Mouse (Mus musculus): Measurements from ENCODE around the gene Itpr2. TPM values are rescaled to one million over a fixed set of nuclear protein-coding genes. Genes with fewer than 3 reads are reported as not detected.

The Itpr2 gene
- total RNA-seq, 2 experiments from 2014 or later: 23.3 to 31.0 TPM

GRCm38 (mm10) chr6:146083056-146083961, 418.7 kb downstream of the Itpr2 start:
- DNase-seq: no peak
- intact Hi-C loops (cut with DNase I): no loop called here

DNA sequence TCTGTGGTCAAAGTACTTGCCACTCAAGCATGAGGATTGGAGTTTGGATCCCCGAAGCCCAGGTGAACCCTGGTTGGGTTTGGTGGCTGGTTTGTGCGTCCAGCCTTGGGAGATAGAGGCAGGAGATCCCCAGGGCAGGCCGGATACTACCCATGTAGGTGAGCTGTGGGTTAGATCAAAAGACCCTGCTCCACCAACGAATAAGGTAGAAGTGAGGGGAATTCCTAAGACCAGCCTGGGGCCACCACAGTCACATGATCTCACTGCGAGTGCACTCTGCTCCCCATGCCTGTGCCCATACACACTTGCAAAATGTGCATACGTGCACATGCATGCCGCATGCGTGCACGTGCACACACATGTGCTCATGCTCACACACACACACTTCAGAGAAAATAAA, 419.5 kb downstream of the Itpr2 start:
- intact Hi-C loops (cut with DNase I): no loop called here
- DNase-seq: no peak

DNA sequence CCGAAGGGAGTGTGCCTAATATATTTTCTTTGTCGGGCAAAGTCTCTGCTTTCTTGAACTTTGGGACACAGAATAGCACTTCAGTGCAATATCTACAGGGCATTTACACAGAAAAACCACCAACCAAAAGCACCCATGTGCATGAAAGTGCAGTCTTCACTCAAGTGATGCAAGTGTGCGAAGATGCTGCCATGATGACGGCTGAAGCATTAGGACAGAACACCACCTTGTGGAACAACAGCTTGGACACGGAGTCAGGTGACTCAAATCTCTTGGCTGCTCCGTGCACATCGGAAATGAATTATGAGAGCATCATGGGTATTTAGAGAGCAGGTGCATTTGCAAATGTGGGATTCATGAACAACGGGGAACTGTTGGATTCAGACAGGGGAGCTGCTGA, 420.4 kb downstream of the Itpr2 start:
- no peak for DNase-seq
- intact Hi-C loops (cut with DNase I): no loop called here

GRCm38 (mm10) chr6:146080546-146081512, 421.2 kb downstream of the Itpr2 start:
- no peak for DNase-seq
- intact Hi-C loops (cut with DNase I): no loop called here

DNA sequence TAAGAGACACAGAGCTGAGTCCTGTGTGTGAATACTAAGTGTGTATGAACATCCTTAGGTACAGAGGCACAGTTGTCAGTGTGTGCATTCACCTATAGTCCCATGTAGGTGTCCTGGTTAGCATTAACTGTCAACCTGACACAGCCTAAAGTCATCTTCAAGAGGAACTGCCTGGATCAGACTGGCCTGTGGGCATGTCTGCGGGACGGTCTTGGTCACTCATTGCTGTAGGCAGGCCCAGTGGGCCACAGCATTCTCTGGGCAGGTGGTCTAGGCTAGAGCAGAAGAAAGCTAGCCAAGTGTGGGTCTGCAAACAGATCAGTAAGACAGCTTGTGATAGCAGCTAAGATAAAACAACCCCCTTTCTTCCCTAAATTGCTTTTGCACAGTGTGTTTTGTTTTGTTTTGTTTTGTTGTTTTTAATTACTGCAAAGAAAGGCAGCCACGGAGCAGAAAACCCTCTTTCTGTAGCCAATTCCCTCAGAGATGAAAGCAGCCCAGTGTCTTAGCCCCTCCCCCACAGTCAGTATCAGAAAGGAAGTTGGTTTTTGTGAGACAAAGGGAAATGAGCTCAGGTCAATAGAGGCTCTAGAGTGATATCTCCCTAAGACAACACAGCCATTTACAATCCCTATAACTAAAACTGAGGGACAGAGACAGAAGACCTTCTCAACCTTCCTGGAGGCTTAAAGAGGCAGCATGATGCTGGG, 422.1 kb downstream of the Itpr2 start:
- DNase-seq: no peak

GRCm38 (mm10) chr6:146079261-146079660, 422.8 kb downstream of the Itpr2 start:
- peak; percentile 81 to 84 for DNase-seq
- intact Hi-C loops (cut with DNase I): loop anchor here (1.0 kb wide), 2 partner anchors 193 to 249 kb away; no protein-coding TSS in a partner anchor

More for the DNA sequence above, 422.1 kb downstream of the Itpr2 start:
- intact Hi-C loops (cut with DNase I): loop anchor here (1.0 kb wide), 2 partner anchors 192 to 250 kb away; no protein-coding TSS in a partner anchor

GRCm38 (mm10) chr6:146078136-146078535, 423.9 kb downstream of the Itpr2 start:
- DNase-seq: no peak
- intact Hi-C loops (cut with DNase I): no loop called here

- no peak for DNase-seq
- intact Hi-C loops (cut with DNase I): no loop called here
Measured at GRCm38 (mm10) chr6:146077124-146077889, 424.7 kb downstream of the Itpr2 start.

DNA sequence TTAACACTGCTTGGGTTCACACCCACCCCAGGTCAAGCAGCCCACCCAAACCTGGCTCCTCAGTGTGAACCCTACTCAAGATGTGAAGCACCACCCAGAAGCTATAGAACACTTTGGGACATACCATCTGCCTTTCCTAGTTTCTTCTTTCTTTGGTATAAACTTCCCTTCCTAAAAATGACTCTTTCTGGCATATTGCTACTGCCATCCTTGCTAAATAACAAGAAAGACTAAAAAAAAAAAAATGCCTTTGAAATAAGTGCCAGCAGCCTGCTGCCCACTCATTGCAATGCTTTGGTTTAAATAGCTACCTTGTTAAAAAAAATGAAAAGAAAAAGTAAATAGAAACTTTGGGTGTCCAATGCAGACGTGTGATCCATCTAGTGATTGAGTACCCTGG, 429.2 kb downstream of the Itpr2 start:
- intact Hi-C loops (cut with DNase I): no loop called here
- no peak for DNase-seq

- intact Hi-C loops (cut with DNase I): no loop called here
Measured at GRCm38 (mm10) chr6:146071883-146072282, 430.1 kb downstream of the Itpr2 start.

More at GRCm38 (mm10) chr6:146071883-146072282, 430.1 kb downstream of the Itpr2 start:
- DNase-seq: no peak

Other genes with a start within 250 kb of the Itpr2 start
- gene Fgfr1op2, start 75.0 kb upstream of the Itpr2 start, total RNA-seq (2021): 10 to 100 TPM; 65.1 to 73.0 TPM
- 10 to 100 TPM; 18.7 to 19.1 TPM for gene Ints13, start 75.6 kb upstream of the Itpr2 start, total RNA-seq (2021)
- 10 to 100 TPM; 46.6 to 48.5 TPM for gene Med21, start 140.3 kb upstream of the Itpr2 start, total RNA-seq (2021)
- gene Tm7sf3, start 140.6 kb upstream of the Itpr2 start, total RNA-seq (2021): 10 to 100 TPM; 15.8 to 18.0 TPM
- 10 to 100 TPM; 12.8 to 13.7 TPM for gene Stk38l, start 222.8 kb upstream of the Itpr2 start, total RNA-seq (2021)